Mouse (Mus musculus) ES-E14 (cell line): ENCODE measurements around the gene Rab13.

ENCODE experiments used
- HCFC1 ChIP-seq: IDR thresholded peaks from 2 replicates; pipeline ENCODE4 v1.6.1; 2012; ENCODE audit warnings: low read length, inconsistent platforms, borderline replicate concordance; ENCODE audit not compliant: insufficient read depth
- MAFK ChIP-seq: IDR thresholded peaks from 2 replicates; pipeline ENCODE4 v1.6.1; 2014; ENCODE audit warnings: mild to moderate bottlenecking, low read depth, low read length, inconsistent platforms; ENCODE audit not compliant: insufficient read depth
- ZC3H11A ChIP-seq: IDR thresholded peaks from 2 replicates; pipeline ENCODE4 v1.6.1; 2012; ENCODE audit warnings: low read depth, mild to moderate bottlenecking, inconsistent platforms, low read length, borderline replicate concordance
- ZNF384 ChIP-seq: IDR thresholded peaks from 2 replicates; pipeline ENCODE4 v1.6.1; 2012; ENCODE audit warnings: low read depth, low read length, inconsistent platforms

GRCm38 (mm10) chr3:90275286-90275685 is 61.8 kb downstream of the Rab13 start:
- no peak for TF ChIP-seq ZC3H11A
- no peak for TF ChIP-seq MAFK
- no peak for TF ChIP-seq ZNF384
- TF ChIP-seq HCFC1: no peak
